Mouse (Mus musculus): ENCODE results near the gene Olfr164.

The Olfr164 gene

GRCm38 (mm10) chr16:19313964-19314363 lies at the start of gene Olfr164:
TSS of gene Olfr164 (minus strand) at chr16:19314064.
- DNase-seq (ENCODE audit: low spot score in 2 of 2): no peak

GRCm38 (mm10) chr16:19349111-19349510 lies 35.2 kb upstream of the Olfr164 start:
- DNase-seq (ENCODE audit: low spot score in 2 of 2): no peak

GRCm38 (mm10) chr16:19263235-19263634 lies 50.6 kb downstream of the Olfr164 start:
- DNase-seq (ENCODE audit: low spot score in 2 of 2): no peak

- no peak for DNase-seq (ENCODE audit: low spot score in 2 of 2)
These were observed 53.1 kb downstream of the Olfr164 start for GRCm38 (mm10) chr16:19260780-19261179.

- DNase-seq (ENCODE audit: low spot score in 2 of 2): no peak
These were observed 68.0 kb downstream of the Olfr164 start for GRCm38 (mm10) chr16:19245835-19246234.

- DNase-seq (ENCODE audit: low spot score in 2 of 2): no peak
These were observed 72.3 kb downstream of the Olfr164 start for GRCm38 (mm10) chr16:19241539-19242025.

GRCm38 (mm10) chr16:19240792-19241538 lies 72.9 kb downstream of the Olfr164 start:
- DNase-seq (ENCODE audit: low spot score in 2 of 2): no peak

GRCm38 (mm10) chr16:19236719-19237118 lies 77.1 kb downstream of the Olfr164 start:
- no peak for DNase-seq (ENCODE audit: low spot score in 2 of 2)
